In genomic region chr6:147671366-147671765, GRCm38 (mm10) we compare ENCODE assay signal across 30 mouse cellular contexts.
DNase-seq lines count a peak whose midpoint lies in the region; ATAC-seq and TF ChIP-seq lines count a peak whose summit lies in the region.
"Had no signal": no experiment of that assay in that cellular context is flagged by ENCODE, and none has a peak within 500 bp of the region (broad histone marks: within the 10 kb centered on the region; RNA-seq: fewer than 3 reads in every experiment).

No protein-coding gene starts in this region.

- H3K27me3 ChIP-seq in heart, embryonic 12.5 days (replicated peaks): no peaks in the 10 kb centered on the region
- no peaks in the 10 kb centered on the region for H3K27me3 ChIP-seq in forebrain, embryonic 14.5 days (replicated peaks; ENCODE audit: control insufficient read depth, insufficient read depth, low read length)
- H3K27me3 ChIP-seq: embryonic facial prominence, embryonic 12.5 days; forebrain, embryonic 15.5 days; hindbrain, embryonic 13.5 days; liver, embryonic 13.5 days; midbrain, embryonic 15.5 days; neural tube, embryonic 15.5 days had no signal

- no peak for TF ChIP-seq CTCF in gastrocnemius, adult 2 months (IDR thresholded peaks at IDR 0.05)

- no peak overlapping the region for H3K27ac ChIP-seq in heart, embryonic 12.5 days (ENCODE audit: poor library complexity, severe bottlenecking)
- peak overlapping the region; percentile 75 for H3K27ac ChIP-seq in gastrocnemius, adult 2 months
- H3K27ac ChIP-seq in forebrain, embryonic 14.5 days (ENCODE audit: low read depth, low read length): no peak overlapping the region
- H3K27ac ChIP-seq: embryonic facial prominence, embryonic 12.5 days; forebrain, embryonic 15.5 days; hindbrain, embryonic 13.5 days; kidney, postnatal 0 days; limb, embryonic 10.5 days; limb, embryonic 15.5 days; liver, embryonic 13.5 days; midbrain, embryonic 15.5 days; neural tube, embryonic 15.5 days had no signal

- no peak overlapping the region for H3K4me3 ChIP-seq in heart, embryonic 12.5 days
- H3K4me3 ChIP-seq in gastrocnemius, adult 2 months: no peak overlapping the region
- no peak overlapping the region for H3K4me3 ChIP-seq in forebrain, embryonic 14.5 days (ENCODE audit: low read depth, low read length)
- H3K4me3 ChIP-seq: embryonic facial prominence, embryonic 12.5 days; forebrain, embryonic 15.5 days; hindbrain, embryonic 13.5 days; limb, embryonic 10.5 days; limb, embryonic 15.5 days; liver, embryonic 13.5 days; midbrain, embryonic 15.5 days; neural tube, embryonic 15.5 days had no signal

- H3K4me2 ChIP-seq in heart, embryonic 12.5 days: no peak overlapping the region
- H3K4me2 ChIP-seq in forebrain, embryonic 14.5 days (ENCODE audit: low read length): no peak overlapping the region
- H3K4me2 ChIP-seq: embryonic facial prominence, embryonic 12.5 days; forebrain, embryonic 15.5 days; hindbrain, embryonic 13.5 days; limb, embryonic 15.5 days; liver, embryonic 13.5 days; midbrain, embryonic 15.5 days; neural tube, embryonic 15.5 days had no signal

- H3K36me3 ChIP-seq in heart, embryonic 12.5 days: no peaks in the 10 kb centered on the region
- no peaks in the 10 kb centered on the region for H3K36me3 ChIP-seq in forebrain, embryonic 14.5 days (ENCODE audit: control insufficient read depth, insufficient read depth, low read length)
- H3K36me3 ChIP-seq: embryonic facial prominence, embryonic 12.5 days; forebrain, embryonic 15.5 days; hindbrain, embryonic 13.5 days; limb, embryonic 10.5 days; limb, embryonic 15.5 days; liver, embryonic 13.5 days; midbrain, embryonic 15.5 days; neural tube, embryonic 15.5 days had no signal

- H3K4me1 ChIP-seq in heart, embryonic 12.5 days (replicated peaks): no peaks in the 10 kb centered on the region
- H3K4me1 ChIP-seq in forebrain, embryonic 14.5 days (ENCODE audit: control insufficient read depth, insufficient read depth, low read length): no peaks in the 10 kb centered on the region
- H3K4me1 ChIP-seq: embryonic facial prominence, embryonic 12.5 days; forebrain, embryonic 15.5 days; hindbrain, embryonic 13.5 days; limb, embryonic 10.5 days; liver, embryonic 13.5 days; midbrain, embryonic 15.5 days; neural tube, embryonic 15.5 days had no signal

- intact Hi-C loops in gastrocnemius, adult 2 months (cut with DNase I): no loop called here
- intact Hi-C loops in heart, postnatal 25 days (cut with DNase I): no loop called here

- WGBS in heart, embryonic 12.5 days: 88% methylated on average over 1 of the region's 1 CpGs
- WGBS in forebrain, embryonic 14.5 days: 93% methylated on average over 1 of the region's 1 CpGs

- DNase-seq in heart, adult 18-20 months: peak; percentile 66 to 75
- DNase-seq in gastrocnemius, adult 2 months: peak; percentile 90
- peak; percentile 76 for DNase-seq in gastrocnemius, postnatal 25 days
- DNase-seq in heart, postnatal 25 days (ENCODE audit: low spot score): peak; percentile 7
- no peak for DNase-seq in layer of hippocampus, adult 18-20 months (ENCODE audit: low spot score in 2 of 2)
- no peak for DNase-seq in forebrain, embryonic 14.5 days (ENCODE audit: low spot score)
- DNase-seq: adrenal gland, postnatal 25 days; cerebellum, adult 18-20 months; cerebellum, postnatal 14 days; embryo, embryonic 11 days; kidney, adult 8-10 months; kidney, postnatal 4 days; layer of hippocampus, postnatal 36 days; liver, embryonic 13.5 days; lung, adult 2 months; lung, postnatal 14 days; right cerebral cortex, postnatal 25 days; spleen, adult 18-20 months; thymus, postnatal 14 days had no signal

- no peak overlapping the region for H3K9ac ChIP-seq in heart, embryonic 12.5 days
- H3K9ac ChIP-seq in forebrain, embryonic 14.5 days (ENCODE audit: low read length): no peak overlapping the region
- H3K9ac ChIP-seq: embryonic facial prominence, embryonic 12.5 days; forebrain, embryonic 15.5 days; hindbrain, embryonic 13.5 days; limb, embryonic 15.5 days; liver, embryonic 13.5 days; midbrain, embryonic 15.5 days; neural tube, embryonic 15.5 days had no signal

- no peak for ATAC-seq in heart, embryonic 12.5 days (ENCODE audit: insufficient number of reproducible peaks, low FRiP score)
- no peak for ATAC-seq in forebrain, embryonic 14.5 days
- no peak for ATAC-seq in CD4-positive, CD25-positive, alpha-beta regulatory T cell, adult 4 months
- ATAC-seq: forebrain, embryonic 15.5 days; intestine, embryonic 16.5 days; midbrain, embryonic 15.5 days had no signal

- H3K9me3 ChIP-seq in heart, embryonic 12.5 days (replicated peaks): no peaks in the 10 kb centered on the region
- H3K9me3 ChIP-seq in forebrain, embryonic 14.5 days (replicated peaks; ENCODE audit: control insufficient read depth, low read length): no peaks in the 10 kb centered on the region
- H3K9me3 ChIP-seq: embryonic facial prominence, embryonic 12.5 days; forebrain, embryonic 15.5 days; hindbrain, embryonic 13.5 days; limb, embryonic 10.5 days; limb, embryonic 15.5 days; liver, embryonic 13.5 days; midbrain, embryonic 15.5 days; neural tube, embryonic 15.5 days had no signal

Comparison
In these comparisons a context has a peak if more than half of its experiments do, and no peak if none do; other contexts are left out.
1. DNase-seq: peak in heart, adult 18-20 months (2 of 2), gastrocnemius, adult 2 months (single experiment), gastrocnemius, postnatal 25 days (single experiment) and heart, postnatal 25 days (single experiment); none in layer of hippocampus, adult 18-20 months (0 of 2) and forebrain, embryonic 14.5 days (single experiment).